Mouse (Mus musculus) liver, postnatal 0 days (tissue): ENCODE measurements around the gene Pde4d.

Experiments used
- CTCF ChIP-seq: sonication (generic); IDR thresholded peaks from 2 replicates; pipeline ENCODE4 v1.5.1; 2016; ENCODE audit warnings: antibody characterized with exemption, low read depth
- EP300 ChIP-seq: IDR thresholded peaks from 2 replicates; pipeline ENCODE4 v1.6.1; 2016; ENCODE audit warnings: antibody characterized with exemption, low read depth, mild to moderate bottlenecking

DNA sequence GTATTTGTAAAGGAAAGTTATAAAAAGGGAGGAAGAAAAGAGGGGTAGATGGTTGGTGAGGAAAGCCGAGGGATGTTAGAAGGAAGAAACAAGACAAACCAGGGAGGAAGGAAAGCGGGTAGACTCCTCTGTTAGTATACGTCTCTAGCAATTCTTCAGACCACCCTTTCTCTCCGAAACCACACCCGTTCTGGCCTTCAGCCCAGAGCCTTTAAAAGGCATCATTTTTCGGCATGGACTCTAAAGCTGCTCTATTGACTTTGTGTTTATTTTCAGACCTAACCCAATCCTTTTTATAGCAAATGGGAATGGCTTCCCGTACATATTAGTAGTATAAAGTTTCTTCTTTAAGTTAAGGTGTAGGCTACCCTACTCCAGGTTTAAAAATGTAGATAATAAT, 1057.0 kb downstream of the Pde4d start:
- no peak for TF ChIP-seq EP300
- no peak for TF ChIP-seq CTCF
